Mouse (Mus musculus): ENCODE measurements around the gene Usp43.

GRCm38 (mm10) chr11:67926348-67927055, 4.5 kb upstream of the Usp43 start:
- TF ChIP-seq POLR2A (IDR thresholded peaks at IDR 0.05; ENCODE audit: control insufficient read depth, low read depth, low read length) (no peak), CTCF (IDR thresholded peaks at IDR 0.05; ENCODE audit: control insufficient read depth, insufficient read depth, insufficient replicate concordance, low read depth, low read length) (no peak)
